Mouse (Mus musculus) stomach, postnatal 0 days (tissue): ENCODE data around the gene Hs1bp3. TPM values are rescaled to one million over a fixed set of nuclear protein-coding genes. Genes with fewer than 3 reads are reported as not detected.

Source experiments
- ATAC-seq: fragments of 200-750 bp; cut with Nextera tagmentation; 2 replicates; pipeline ENCODE4 v1.8.0; 2017; ENCODE audit not compliant: low FRiP score, low TSS enrichment
- DNase-seq: peaks from one replicate; pipeline ENCODE4 v3.0.0-alpha.2; 2016; ENCODE audit warnings: low spot score
- H3K27ac ChIP-seq: fragments of 300-500 bp; sonication (generic); replicated peaks from 2 replicates; pipeline ENCODE4 v1.5.1; 2014; ENCODE audit warnings: mild to moderate bottlenecking, control low read depth
- H3K27me3 ChIP-seq: fragments of 300-500 bp; sonication (generic); 2 replicates; pipeline ENCODE4 v1.6.1; 2014; ENCODE audit warnings: low read length; ENCODE audit not compliant: control insufficient read depth, insufficient read depth
- H3K36me3 ChIP-seq: fragments of 300-500 bp; sonication (generic); 2 replicates; pipeline ENCODE4 v1.6.1; 2014; ENCODE audit warnings: low read length, mixed read lengths; ENCODE audit not compliant: control insufficient read depth, insufficient read depth
- H3K4me1 ChIP-seq: fragments of 300-500 bp; sonication (generic); replicated peaks from 2 replicates; pipeline ENCODE4 v1.6.1; 2014; ENCODE audit warnings: antibody characterized with exemption; ENCODE audit not compliant: control insufficient read depth, insufficient read depth
- H3K4me2 ChIP-seq: fragments of 300-500 bp; sonication (generic); replicated peaks from 2 replicates; pipeline ENCODE4 v1.6.1; 2014; ENCODE audit warnings: low read depth, mild to moderate bottlenecking, control low read depth, moderate library complexity
- H3K4me3 ChIP-seq: fragments of 300-500 bp; sonication (generic); 2 replicates; pipeline ENCODE4 v1.5.1; 2014; ENCODE audit warnings: low read depth, low read length, control low read depth
- H3K9ac ChIP-seq: fragments of 300-500 bp; sonication (generic); 2 replicates; pipeline ENCODE4 v1.6.1; 2014; ENCODE audit warnings: mild to moderate bottlenecking, low read length, control low read depth, mixed read lengths
- H3K9me3 ChIP-seq: fragments of 300-500 bp; sonication (generic); 2 replicates; pipeline ENCODE4 v1.6.1; 2016; ENCODE audit warnings: low read length; ENCODE audit not compliant: control insufficient read depth
- CTCF ChIP-seq: IDR thresholded peaks from 2 replicates; pipeline ENCODE4 v1.5.1; 2016; ENCODE audit warnings: antibody characterized with exemption, low read depth, mild to moderate bottlenecking, moderate library complexity
- EP300 ChIP-seq: optimal IDR thresholded peaks from 2 replicates; pipeline ENCODE3; 2016; ENCODE audit warnings: antibody characterized with exemption
- WGBS: fragments of 180-500 bp; shearing (Covaris S2); extraction: QIAGEN DNeasy Blood & Tissue Kit; methylation state at CpG from one replicate; pipeline ENCODE4 v1.1.7; 2014; 5-methylcytosine and 5-hydroxymethylcytosine counted together
- polyA plus RNA-seq: library from polyadenylated mRNA; unstranded; fragments of >200 nt; fragmentation: Nextera tagmentation; extraction: Ambion mirVana; gene quantifications from 2 replicates; pipeline ENCODE4 v1.2.1, GENCODE M21; 2015

Hs1bp3 gene
- polyA plus RNA-seq, 1 experiment from 2014 or later: 7.0 TPM

DNA sequence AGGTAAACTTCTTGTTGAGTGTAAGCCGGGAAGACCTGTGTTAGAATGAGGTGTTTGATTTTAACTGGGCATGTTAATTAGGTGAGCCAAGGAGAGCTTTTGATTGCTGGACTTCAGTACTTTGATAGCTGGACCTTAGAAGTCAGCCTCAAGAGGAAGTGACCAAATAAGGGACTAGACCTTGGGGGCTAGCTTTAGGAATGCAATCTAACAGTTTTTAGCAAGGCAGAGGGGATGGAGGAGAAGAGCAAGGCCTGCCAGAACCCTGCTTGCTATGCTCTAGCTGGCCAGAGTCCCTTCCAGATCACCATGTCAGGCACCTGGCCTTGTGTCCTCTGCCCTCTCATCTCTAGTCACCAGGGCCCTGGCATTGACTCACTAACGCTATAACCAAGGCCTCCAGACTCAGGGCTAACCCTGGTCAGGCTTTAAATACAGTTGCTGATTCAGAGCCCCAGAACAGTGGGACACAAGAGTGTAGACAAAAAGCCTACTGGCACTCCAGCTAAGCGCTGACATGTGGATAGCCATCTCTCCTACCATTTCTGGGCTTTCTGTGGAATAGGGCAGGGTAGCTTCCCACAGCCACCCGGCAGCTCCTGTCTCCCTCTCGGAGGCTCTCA lies 45.2 kb downstream of the Hs1bp3 start:
- Histone ChIP-seq H3K36me3 (no peaks in the 10 kb centered on the region), H3K4me3 (no peak overlapping the region), H3K27me3 (no peaks in the 10 kb centered on the region), H3K27ac (peak overlapping the region; percentile 40; the same call in 1 of the 2 replicates), H3K4me2 (no peak overlapping the region), H3K4me1 (peaks cover 7% of the 10 kb centered on the region), H3K9me3 (no peaks in the 10 kb centered on the region), H3K9ac (no peak overlapping the region)
- DNase-seq: no peak
- WGBS: 65% methylated on average over 5 of the region's 5 CpGs
- no peak for ATAC-seq
- no peak for TF ChIP-seq CTCF
- no peak for TF ChIP-seq EP300

DNA sequence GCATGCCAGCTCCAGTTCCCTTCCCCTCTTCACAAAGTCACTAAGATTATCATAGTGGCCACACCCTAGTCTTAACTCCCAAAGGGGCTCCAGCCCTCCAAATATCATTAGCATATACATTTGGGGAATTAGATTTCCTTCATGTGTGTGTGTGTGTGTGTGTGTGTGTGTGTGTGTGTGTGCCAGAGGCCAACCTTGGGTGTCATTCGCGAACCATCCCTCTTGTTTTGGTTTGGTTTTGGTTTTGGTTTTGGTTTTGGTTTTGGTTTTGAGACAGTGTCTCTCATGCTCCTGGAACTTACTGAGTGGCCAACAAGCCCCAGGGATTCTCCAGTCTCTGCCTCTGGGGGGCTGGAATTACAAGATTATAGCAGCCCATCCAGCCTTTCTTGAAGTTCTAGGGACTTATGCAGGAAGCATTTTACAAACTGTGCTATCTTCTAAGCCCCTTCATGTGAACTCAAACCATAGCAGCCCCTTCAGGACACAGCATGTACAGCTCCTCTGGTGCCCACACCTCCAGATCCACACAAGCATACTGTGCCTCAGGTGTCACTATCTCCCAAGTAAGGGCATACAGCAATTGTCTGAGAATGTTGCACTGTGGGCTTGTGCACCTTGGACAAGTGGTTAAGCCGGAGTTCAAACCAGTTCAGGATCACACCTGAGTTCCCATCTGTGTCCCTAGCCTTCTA lies 46.3 kb downstream of the Hs1bp3 start:
- Histone ChIP-seq H3K9ac (no peak overlapping the region), H3K36me3 (no peaks in the 10 kb centered on the region), H3K4me2 (no peak overlapping the region), H3K27me3 (no peaks in the 10 kb centered on the region), H3K4me1 (peaks cover 7% of the 10 kb centered on the region), H3K4me3 (no peak overlapping the region), H3K27ac (no peak overlapping the region), H3K9me3 (no peaks in the 10 kb centered on the region)
- no peak for DNase-seq
- WGBS: 92% methylated on average over 3 of the region's 3 CpGs
- no peak for ATAC-seq
- TF ChIP-seq CTCF: no peak
- TF ChIP-seq EP300: no peak

DNA sequence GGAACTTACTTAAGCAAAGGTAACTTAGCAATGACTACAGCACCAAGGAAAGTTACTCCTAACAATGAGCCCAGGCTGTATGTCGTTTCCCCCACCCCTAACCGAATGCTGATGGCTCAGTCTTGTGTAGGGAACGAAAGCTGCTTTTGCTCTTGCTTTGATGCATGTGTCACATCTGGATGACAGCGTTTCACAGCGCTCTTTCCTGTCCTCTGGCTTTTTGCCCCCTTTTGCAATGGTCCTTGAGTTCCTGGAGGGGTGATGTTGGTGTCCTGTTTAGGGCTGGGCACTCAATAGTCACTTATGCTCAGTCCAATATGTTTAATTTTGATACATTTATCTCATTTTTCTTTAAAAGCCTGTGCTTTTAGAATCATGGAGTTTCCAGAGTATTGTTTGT lies 48.6 kb downstream of the Hs1bp3 start:
- no peak overlapping the region for H3K4me2 ChIP-seq
- TF ChIP-seq EP300 (no peak), CTCF (no peak)
- no peaks in the 10 kb centered on the region for H3K36me3 ChIP-seq
- H3K27me3 ChIP-seq: no peaks in the 10 kb centered on the region
- ATAC-seq (no peak), DNase-seq (no peak)
- no peak overlapping the region for H3K9ac ChIP-seq
- peaks cover 7% of the 10 kb centered on the region for H3K4me1 ChIP-seq
- 80% methylated on average over 5 of the region's 5 CpGs for WGBS
- no peak overlapping the region for H3K27ac ChIP-seq
- H3K9me3 ChIP-seq: no peaks in the 10 kb centered on the region
- H3K4me3 ChIP-seq: no peak overlapping the region

DNA sequence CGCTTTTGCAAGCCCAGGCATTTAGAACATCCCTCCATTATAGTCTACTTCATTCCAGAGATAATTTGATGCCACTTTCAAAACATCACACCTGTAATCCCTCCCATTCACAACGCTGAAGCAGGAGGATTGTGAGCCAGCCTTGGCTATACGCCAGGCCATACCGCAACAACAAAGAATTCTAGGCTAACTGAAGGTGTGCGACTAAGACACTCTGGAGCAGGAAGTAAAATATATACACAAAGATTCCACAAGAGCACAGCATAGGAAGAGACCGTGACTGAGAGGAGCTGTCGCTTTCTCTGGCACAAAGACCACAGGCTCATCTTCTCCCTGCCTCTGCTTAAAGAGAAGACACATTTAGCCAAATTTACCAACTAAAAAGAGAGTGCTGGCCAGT lies 49.2 kb downstream of the Hs1bp3 start:
- no peaks in the 10 kb centered on the region for H3K9me3 ChIP-seq
- no peak overlapping the region for H3K27ac ChIP-seq
- DNase-seq: no peak
- TF ChIP-seq EP300 (no peak), CTCF (no peak)
- no peak for ATAC-seq
- no peaks in the 10 kb centered on the region for H3K27me3 ChIP-seq
- WGBS: 51% methylated on average over 7 of the region's 7 CpGs
- H3K4me3 ChIP-seq: no peak overlapping the region
- H3K36me3 ChIP-seq: no peaks in the 10 kb centered on the region
- no peak overlapping the region for H3K9ac ChIP-seq
- H3K4me1 ChIP-seq: peaks cover 7% of the 10 kb centered on the region
- no peak overlapping the region for H3K4me2 ChIP-seq

DNA sequence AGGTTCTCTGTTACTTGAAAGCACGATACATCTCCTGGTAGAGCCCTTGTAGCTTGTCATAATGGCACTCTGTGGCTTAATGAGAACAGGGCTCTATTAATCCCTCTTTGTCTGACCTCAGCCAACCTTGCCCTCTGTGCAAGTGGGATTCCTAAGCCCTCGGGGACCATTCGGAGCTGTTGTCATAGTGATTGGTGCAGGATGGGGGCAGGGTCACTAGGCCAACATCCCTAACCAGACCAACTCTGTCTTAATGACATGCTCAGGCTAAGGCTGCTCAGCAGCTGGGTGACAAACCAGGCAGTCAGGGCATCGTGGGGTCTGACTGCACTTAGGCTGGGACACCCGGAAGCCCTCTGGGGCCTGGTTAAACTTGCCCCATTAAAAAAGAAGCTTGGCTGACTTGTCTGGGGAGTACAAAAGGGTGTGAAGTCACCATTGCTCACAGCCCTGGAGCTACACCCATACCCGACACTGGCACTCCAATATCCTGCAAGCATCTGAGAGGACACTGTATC lies 51.1 kb downstream of the Hs1bp3 start:
- Histone ChIP-seq H3K9me3 (no peaks in the 10 kb centered on the region), H3K4me1 (no peaks in the 10 kb centered on the region; the same call in 1 of the 2 replicates), H3K27ac (no peak overlapping the region), H3K4me2 (no peak overlapping the region), H3K27me3 (no peaks in the 10 kb centered on the region), H3K4me3 (no peak overlapping the region), H3K9ac (no peak overlapping the region), H3K36me3 (no peaks in the 10 kb centered on the region)
- DNase-seq: no peak
- 54% methylated on average over 6 of the region's 6 CpGs for WGBS
- no peak for ATAC-seq
- TF ChIP-seq CTCF (no peak), EP300 (no peak)

DNA sequence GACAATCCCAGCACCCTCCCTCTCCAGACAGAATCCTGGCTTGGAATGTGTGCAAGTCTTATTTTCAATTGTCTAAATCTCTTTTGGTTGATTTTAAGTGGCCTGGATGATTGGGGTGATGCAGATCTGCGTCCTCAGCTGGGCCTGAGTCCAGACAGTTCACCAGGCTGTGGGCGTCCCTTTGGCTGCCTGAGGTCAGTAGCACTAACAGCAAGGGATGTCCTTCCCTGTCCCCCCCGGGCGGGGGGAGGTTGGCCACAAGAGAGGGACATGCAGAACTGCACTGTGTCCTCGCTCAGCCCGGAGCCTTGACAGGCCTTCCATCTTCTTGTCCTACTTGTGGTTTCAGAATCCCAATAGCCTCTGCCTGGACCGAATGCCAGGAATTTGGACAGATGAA lies 52.1 kb downstream of the Hs1bp3 start:
- no peaks in the 10 kb centered on the region for H3K27me3 ChIP-seq
- H3K4me2 ChIP-seq: no peak overlapping the region
- DNase-seq (no peak), ATAC-seq (0 out of 2 replicates have a peak, but pooled peaks have one; percentile 14)
- 63% methylated on average over 7 of the region's 7 CpGs for WGBS
- no peak overlapping the region for H3K9ac ChIP-seq
- no peaks in the 10 kb centered on the region; the same call in 1 of the 2 replicates for H3K4me1 ChIP-seq
- H3K4me3 ChIP-seq: no peak overlapping the region
- H3K27ac ChIP-seq: peak overlapping the region; percentile 56; the same call in 1 of the 2 replicates
- H3K36me3 ChIP-seq: no peaks in the 10 kb centered on the region
- no peaks in the 10 kb centered on the region for H3K9me3 ChIP-seq
- no peak for TF ChIP-seq EP300
- TF ChIP-seq CTCF: no peak
